Mouse (Mus musculus) heart, adult 2 months (tissue): ENCODE measurements at regions not wholly inside any gene's neighbourhood (a gene's known extent, or its start where the extent isn't known, plus 50 kb on each side); places are given as distances from the start of the nearest gene placed in this dataset.

Experiments used
- DNase-seq, 2 experiments: peaks; one replicate each; pipeline ENCODE4 v3.0.0; 2021
- H3K27ac ChIP-seq: fragments of 200-600 bp; 2 replicates; pipeline ENCODE4 v1.8.1; 2022
- H3K27me3 ChIP-seq: fragments of 200-500 bp; 2 replicates; pipeline ENCODE4 v1.6.1; 2012; ENCODE audit warnings: mild to moderate bottlenecking, low read length, inconsistent platforms, mixed read lengths; ENCODE audit not compliant: control insufficient read depth, insufficient read depth
- H3K36me3 ChIP-seq: fragments of 200-500 bp; 2 replicates; pipeline ENCODE4 v1.6.1; 2012; ENCODE audit warnings: low read length, inconsistent platforms; ENCODE audit not compliant: control insufficient read depth, insufficient read depth
- H3K4me1 ChIP-seq: fragments of 200-500 bp; 2 replicates; pipeline ENCODE4 v1.6.1; 2011; ENCODE audit warnings: low read length; ENCODE audit not compliant: control insufficient read depth, insufficient read depth
- H3K4me3 ChIP-seq: fragments of 200-600 bp; 2 replicates; pipeline ENCODE4 v1.8.1; 2022
- H3K79me2 ChIP-seq: fragments of 200-500 bp; replicated peaks from 2 replicates; pipeline ENCODE4 v1.6.1; 2012; ENCODE audit warnings: mild to moderate bottlenecking, inconsistent platforms, low read length, moderate library complexity, mixed read lengths; ENCODE audit not compliant: control insufficient read depth, insufficient read depth
- H3K9ac ChIP-seq: fragments of 200-500 bp; 2 replicates; pipeline ENCODE4 v1.6.1; 2012; ENCODE audit warnings: low read depth, mild to moderate bottlenecking, control low read depth, inconsistent platforms, low read length, mixed read lengths
- CTCF ChIP-seq: fragments of 200-600 bp; IDR thresholded peaks from 2 replicates; pipeline ENCODE4 v1.8.1; 2022; ENCODE audit warnings: antibody characterized with exemption, mild to moderate bottlenecking, moderate library complexity
- EP300 ChIP-seq: fragments of 200-500 bp; IDR thresholded peaks from 2 replicates; pipeline ENCODE4 v1.6.1; 2011; ENCODE audit warnings: low read depth, low read length, control low read depth; ENCODE audit not compliant: insufficient read depth
- POLR2A ChIP-seq: fragments of 200-500 bp; IDR thresholded peaks from 2 replicates; pipeline ENCODE4 v1.6.1; 2011; ENCODE audit warnings: mild to moderate bottlenecking, low read depth, low read length, control low read depth; ENCODE audit not compliant: insufficient read depth
- WGBS: fragments of 180-500 bp; shearing (Covaris S2); methylation state at CpG from one replicate; pipeline ENCODE4 v1.1.7; 2018; 5-methylcytosine and 5-hydroxymethylcytosine counted together
- intact Hi-C: fragments of 180-260 bp; cut with DNase I; formaldehyde crosslinking; loops from one replicate; pipeline ENCODE4 v1.15.1; 2025

DNA sequence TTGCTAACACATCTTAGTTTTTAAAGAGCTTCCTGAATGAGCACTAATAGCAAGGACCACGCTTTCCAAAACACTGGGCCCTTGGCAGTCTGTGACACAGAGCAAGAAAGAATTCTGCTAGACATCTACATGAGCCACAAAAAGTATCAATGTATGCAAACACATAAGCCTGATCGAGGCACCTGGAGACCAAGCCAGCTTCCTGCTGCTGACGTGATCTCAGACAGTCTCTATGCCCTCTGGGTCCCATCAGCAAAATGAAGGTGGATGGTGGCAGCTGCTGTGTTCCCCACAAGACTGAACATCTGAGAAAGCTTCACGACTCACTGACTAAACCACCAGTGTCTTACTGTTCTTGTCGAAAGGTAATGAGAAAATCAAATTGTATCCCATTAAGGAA is 77.5 kb downstream of the Qrsl1 start:
- no peaks in the 10 kb centered on the region for H3K36me3 ChIP-seq
- intact Hi-C loops = no loop called here
- no peak overlapping the region for H3K4me3 ChIP-seq
- H3K79me2 ChIP-seq = no peaks in the 10 kb centered on the region
- no peak overlapping the region for H3K9ac ChIP-seq
- H3K27ac ChIP-seq = no peak overlapping the region
- H3K27me3 ChIP-seq = no peaks in the 10 kb centered on the region
- DNase-seq = no peak
- no peaks in the 10 kb centered on the region for H3K4me1 ChIP-seq
- TF ChIP-seq EP300 (no peak), CTCF (no peak), POLR2A (no peak)
- 76% methylated on average over 5 of the region's 5 CpGs for WGBS
